In the genomic region with DNA sequence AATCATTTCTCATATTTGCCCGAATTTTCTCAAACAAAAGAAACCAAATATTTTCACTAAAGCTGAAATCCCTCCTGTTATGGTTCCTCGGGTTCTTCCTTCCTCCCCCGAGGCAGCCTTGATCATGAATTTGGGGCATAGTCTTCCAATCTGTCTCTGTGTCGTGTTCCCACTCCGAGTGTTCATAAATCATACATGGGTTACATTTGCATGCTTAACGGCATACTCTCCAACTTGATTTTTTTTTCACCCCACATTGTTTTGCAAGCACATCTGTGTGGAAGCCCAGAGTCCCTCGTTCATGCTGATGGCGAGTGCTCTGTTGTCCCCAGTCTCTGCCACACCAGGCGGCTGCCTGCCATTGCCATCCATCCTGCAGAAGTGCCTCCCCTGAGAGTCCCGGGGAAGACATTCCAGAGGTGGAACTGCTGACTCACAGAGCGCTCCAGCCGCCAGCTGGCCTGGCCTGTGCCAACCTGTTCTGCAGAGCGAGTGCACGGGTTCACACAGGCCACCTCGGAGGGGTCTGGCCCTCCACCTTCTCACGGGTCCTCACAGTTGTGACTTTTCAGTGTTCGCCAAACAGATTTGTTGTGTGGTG, we compare ENCODE assay signal across 8 mouse cellular contexts.
DNase-seq lines count a peak whose midpoint lies in the region; ATAC-seq and TF ChIP-seq lines count a peak whose summit lies in the region.

No protein-coding gene starts in this region.

- H3K9ac ChIP-seq in liver, embryonic 11.5 days (ENCODE audit: low read depth, low read length): no peak overlapping the region
- no peak overlapping the region for H3K9ac ChIP-seq in forebrain, embryonic 14.5 days (ENCODE audit: low read length)
- H3K9ac ChIP-seq in hindbrain, postnatal 0 days (replicated peaks; ENCODE audit: low read length): no peak overlapping the region
- no peak overlapping the region for H3K9ac ChIP-seq in lung, postnatal 0 days (replicated peaks; ENCODE audit: low read depth)

- H3K27ac ChIP-seq in liver, embryonic 11.5 days (ENCODE audit: low read depth, low read length): no peak overlapping the region
- no peak overlapping the region for H3K27ac ChIP-seq in forebrain, embryonic 14.5 days (ENCODE audit: low read depth, low read length)
- peak overlapping the region; percentile 64; the same call in 1 of the 2 replicates for H3K27ac ChIP-seq in hindbrain, postnatal 0 days
- H3K27ac ChIP-seq in lung, postnatal 0 days (ENCODE audit: low read length): no peak overlapping the region

- H3K27me3 ChIP-seq in liver, embryonic 11.5 days (replicated peaks; ENCODE audit: control insufficient read depth, insufficient read depth, low read length): no peaks in the 10 kb centered on the region
- no peaks in the 10 kb centered on the region for H3K27me3 ChIP-seq in forebrain, embryonic 14.5 days (replicated peaks; ENCODE audit: control insufficient read depth, insufficient read depth, low read length)
- H3K27me3 ChIP-seq in hindbrain, postnatal 0 days (ENCODE audit: insufficient read depth, low read length): no peaks in the 10 kb centered on the region
- no peaks in the 10 kb centered on the region for H3K27me3 ChIP-seq in lung, postnatal 0 days (replicated peaks; ENCODE audit: insufficient read depth, low read length)

- no peak overlapping the region for H3K4me3 ChIP-seq in liver, embryonic 11.5 days (ENCODE audit: low read depth, low read length)
- no peak overlapping the region for H3K4me3 ChIP-seq in forebrain, embryonic 14.5 days (ENCODE audit: low read depth, low read length)
- H3K4me3 ChIP-seq in hindbrain, postnatal 0 days (ENCODE audit: low read length): no peak overlapping the region
- H3K4me3 ChIP-seq in lung, postnatal 0 days (ENCODE audit: low read depth, low read length): no peak overlapping the region

- no peak for ATAC-seq in liver, embryonic 11.5 days (replicated peaks; ENCODE audit: low FRiP score)
- peak; percentile 49; the same call in 1 of the 2 replicates for ATAC-seq in forebrain, embryonic 14.5 days
- ATAC-seq in hindbrain, postnatal 0 days: peak; percentile 82
- peak; percentile 79 for ATAC-seq in lung, postnatal 0 days

- H3K4me1 ChIP-seq in liver, embryonic 11.5 days (replicated peaks; ENCODE audit: control insufficient read depth, insufficient read depth, low read length): no peaks in the 10 kb centered on the region
- H3K4me1 ChIP-seq in forebrain, embryonic 14.5 days (ENCODE audit: control insufficient read depth, insufficient read depth, low read length): no peaks in the 10 kb centered on the region
- H3K4me1 ChIP-seq in hindbrain, postnatal 0 days (ENCODE audit: insufficient read depth, low read length): peaks cover 4% of the 10 kb centered on the region; the same call in 1 of the 2 replicates
- H3K4me1 ChIP-seq in lung, postnatal 0 days (ENCODE audit: insufficient read depth, low read depth, low read length): no peaks in the 10 kb centered on the region

- DNase-seq in liver: peak; percentile 8
- DNase-seq in liver, embryonic 11.5 days (ENCODE audit: low spot score): no peak
- DNase-seq in forebrain, embryonic 14.5 days (ENCODE audit: low spot score): no peak
- DNase-seq in hindbrain, postnatal 0 days (ENCODE audit: low spot score): peak; percentile 65
- DNase-seq in lung, postnatal 0 days (ENCODE audit: low spot score): peak; percentile 52
- peak; percentile 69 for DNase-seq in skeletal muscle tissue, adult 2 months (ENCODE audit: low read depth, low spot score)
- DNase-seq in layer of hippocampus, adult 11-12 months (ENCODE audit: low spot score): no peak
- DNase-seq in c-Kit-positive CD71-positive TER-119-positive erythroid progenitor cells, embryonic 14.5 days (ENCODE audit: low spot score): no peak

- H3K9me3 ChIP-seq in liver, embryonic 11.5 days (ENCODE audit: control insufficient read depth, low read length): no peaks in the 10 kb centered on the region
- H3K9me3 ChIP-seq in forebrain, embryonic 14.5 days (replicated peaks; ENCODE audit: control insufficient read depth, low read length): no peaks in the 10 kb centered on the region
- no peaks in the 10 kb centered on the region for H3K9me3 ChIP-seq in hindbrain, postnatal 0 days (ENCODE audit: low read length)
- H3K9me3 ChIP-seq in lung, postnatal 0 days (ENCODE audit: low read length): no peaks in the 10 kb centered on the region

- WGBS in liver, embryonic 11.5 days: 49% methylated on average over 17 of the region's 17 CpGs
- 54% methylated on average over 17 of the region's 17 CpGs for WGBS in forebrain, embryonic 14.5 days
- WGBS in hindbrain, postnatal 0 days: 27% methylated on average over 17 of the region's 17 CpGs
- WGBS in lung, postnatal 0 days: 27% methylated on average over 17 of the region's 17 CpGs

- no peak for TF ChIP-seq CTCF in hindbrain, postnatal 0 days (IDR thresholded peaks at IDR 0.05; ENCODE audit: low read depth)
- TF ChIP-seq CTCF in lung, postnatal 0 days (IDR thresholded peaks at IDR 0.05): no peak

- no peaks in the 10 kb centered on the region for H3K36me3 ChIP-seq in liver, embryonic 11.5 days (ENCODE audit: control insufficient read depth, insufficient read depth, low read length)
- no peaks in the 10 kb centered on the region for H3K36me3 ChIP-seq in forebrain, embryonic 14.5 days (ENCODE audit: control insufficient read depth, insufficient read depth, low read length)
- H3K36me3 ChIP-seq in hindbrain, postnatal 0 days (ENCODE audit: insufficient read depth, low read length): no peaks in the 10 kb centered on the region
- H3K36me3 ChIP-seq in lung, postnatal 0 days (ENCODE audit: insufficient read depth, low read length): no peaks in the 10 kb centered on the region

- no peak overlapping the region for H3K4me2 ChIP-seq in liver, embryonic 11.5 days
- H3K4me2 ChIP-seq in forebrain, embryonic 14.5 days (ENCODE audit: low read length): no peak overlapping the region
- H3K4me2 ChIP-seq in hindbrain, postnatal 0 days (ENCODE audit: low read depth, low read length): peak overlapping the region; percentile 31
- H3K4me2 ChIP-seq in lung, postnatal 0 days (replicated peaks; ENCODE audit: low read depth, low read length): no peak overlapping the region

- no peak for TF ChIP-seq EP300 in lung, postnatal 0 days (IDR thresholded peaks at IDR 0.05)

Comparison
In these comparisons a context has a peak if more than half of its experiments do, and no peak if none do; other contexts are left out.
1. DNase-seq: peak in liver (single experiment), hindbrain, postnatal 0 days (single experiment), lung, postnatal 0 days (single experiment) and skeletal muscle tissue, adult 2 months (single experiment); none in liver, embryonic 11.5 days (single experiment), forebrain, embryonic 14.5 days (single experiment), layer of hippocampus, adult 11-12 months (single experiment) and c-Kit-positive CD71-positive TER-119-positive erythroid progenitor cells, embryonic 14.5 days (single experiment).